Mouse (Mus musculus): ENCODE measurements around the gene Gm33815. TPM values are rescaled to one million over a fixed set of nuclear protein-coding genes. Genes with fewer than 3 reads are reported as not detected.

Gene Gm33815
- not detected for total RNA-seq (2023)

GRCm38 (mm10) chrY:69320832-69321231, at the start of gene Gm33815:
Gene Gm33815, plus strand, starts transcription at chrY:69321132.

Data from T-cell, adult 66 days (primary cell).